Mouse (Mus musculus) liver, adult 2 months (tissue): ENCODE measurements around the gene Cep295. TPM values are rescaled to one million over a fixed set of nuclear protein-coding genes. Genes with fewer than 3 reads are reported as not detected.
A peak's percentile ranks its signal among the peaks of the same experiment; 100 is the strongest.

Source experiments
- DNase-seq: peaks from one replicate; pipeline ENCODE4 v3.0.0-alpha.2; 2011; ENCODE audit warnings: low read depth, low spot score; ENCODE audit errors: extremely low read depth
- H3K27ac ChIP-seq: fragments of 200-500 bp; replicated peaks from 2 replicates; pipeline ENCODE4 v1.5.1; 2012; ENCODE audit warnings: low read depth, mild to moderate bottlenecking, control low read depth, inconsistent platforms, low read length; ENCODE audit not compliant: insufficient read depth
- H3K27me3 ChIP-seq: fragments of 200-500 bp; 2 replicates; pipeline ENCODE4 v1.6.1; 2012; ENCODE audit warnings: mild to moderate bottlenecking, moderate library complexity, low read length, inconsistent platforms; ENCODE audit not compliant: control insufficient read depth, insufficient read depth
- H3K36me3 ChIP-seq: fragments of 200-500 bp; 2 replicates; pipeline ENCODE4 v1.6.1; 2012; ENCODE audit warnings: low read length, inconsistent platforms; ENCODE audit not compliant: control insufficient read depth, insufficient read depth
- H3K4me1 ChIP-seq: fragments of 200-500 bp; 2 replicates; pipeline ENCODE4 v1.6.1; 2011; ENCODE audit warnings: low read length; ENCODE audit not compliant: control insufficient read depth, insufficient read depth
- H3K4me3 ChIP-seq: fragments of 200-500 bp; 2 replicates; pipeline ENCODE4 v1.5.1; 2011; ENCODE audit warnings: low read depth, mild to moderate bottlenecking, control low read depth, low read length, moderate library complexity; ENCODE audit not compliant: insufficient read depth
- H3K79me2 ChIP-seq: fragments of 200-500 bp; 2 replicates; pipeline ENCODE4 v1.6.1; 2012; ENCODE audit warnings: inconsistent platforms, mild to moderate bottlenecking, low read length, moderate library complexity; ENCODE audit not compliant: control insufficient read depth, insufficient read depth
- H3K9ac ChIP-seq: fragments of 200-500 bp; 2 replicates; pipeline ENCODE4 v1.6.1; 2012; ENCODE audit warnings: low read depth, mild to moderate bottlenecking, control low read depth, inconsistent platforms, low read length
- CTCF ChIP-seq: fragments of 200-500 bp; IDR thresholded peaks from 2 replicates; pipeline ENCODE4 v1.5.1; 2011; ENCODE audit warnings: low read depth, low read length, control low read depth
- POLR2A ChIP-seq: fragments of 200-500 bp; IDR thresholded peaks from 2 replicates; pipeline ENCODE4 v1.6.1; 2011; ENCODE audit warnings: low read length, control low read depth; ENCODE audit not compliant: insufficient read depth; ENCODE audit errors: extremely low read depth
- WGBS: fragments of 180-500 bp; shearing (Covaris S2); methylation state at CpG from one replicate; pipeline ENCODE4 v1.1.7; 2018; 5-methylcytosine and 5-hydroxymethylcytosine counted together
- polyA plus RNA-seq: library from polyadenylated mRNA; depleted of rRNA; stranded (reverse); fragments of >200 nt; gene quantifications from 2 replicates; pipeline ENCODE4 v1.2.3, GENCODE M21; 2012; rRNA removed
- total RNA-seq: library from RNA; depleted of rRNA; stranded (reverse); fragments of >200 nt; gene quantifications from 2 replicates; pipeline ENCODE4 v1.2.3, GENCODE M21; 2014; rRNA removed

Cep295 gene
- total RNA-seq (3.8 and 4.9 TPM in 2 replicates), polyA plus RNA-seq (0.47 and 1.5 TPM in 2 replicates)

DNA sequence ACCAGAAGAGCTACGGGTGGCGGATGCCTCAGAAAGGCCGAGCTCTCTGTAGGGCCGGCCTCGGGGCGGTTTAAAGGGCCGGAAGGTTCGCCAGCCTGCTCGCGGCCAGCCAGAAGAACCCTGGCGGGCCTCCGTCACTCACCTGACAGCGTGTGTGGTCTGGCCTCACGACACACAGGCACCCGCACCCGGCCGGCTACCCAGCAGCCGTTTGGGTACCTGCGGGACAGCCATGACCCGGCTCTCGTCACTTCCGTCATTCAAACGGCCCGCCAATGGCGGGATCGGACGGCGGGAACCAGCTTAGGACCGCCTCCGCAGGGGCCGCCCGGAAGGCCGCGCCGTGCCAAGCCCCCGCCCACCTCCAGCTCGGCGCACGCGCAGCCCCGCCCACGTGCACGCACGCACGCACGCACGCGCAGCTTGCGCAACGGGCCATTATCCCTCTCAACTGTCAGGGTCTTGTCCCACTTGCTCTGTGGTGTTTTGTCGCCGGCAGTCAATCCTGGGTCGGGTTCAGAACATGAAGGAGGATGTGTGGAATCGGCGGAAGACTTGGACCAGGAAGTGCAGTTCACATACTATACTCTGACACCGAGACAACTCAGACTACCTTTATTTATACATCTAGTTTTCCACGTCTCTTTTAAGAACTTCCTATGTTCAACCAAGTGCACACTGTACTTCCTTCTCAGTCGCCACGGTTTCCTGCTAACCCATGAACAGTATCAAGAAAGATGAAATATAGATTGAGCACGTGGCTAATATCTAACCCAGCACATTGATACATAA is at the start of gene Cep295:
Cep295 (minus strand) TSS at position 305 of the 792 bp plus-strand sequence.
- WGBS = 1% methylated on average over 60 of the region's 60 CpGs
- no peaks in the 10 kb centered on the region for H3K79me2 ChIP-seq
- peak within 1 kb of the TSS; percentile 71 for H3K4me3 ChIP-seq
- TF ChIP-seq CTCF = no peak
- peak; percentile 63; the same call in 1 of the 2 replicates for TF ChIP-seq POLR2A
- no peaks in the 10 kb centered on the region for H3K27me3 ChIP-seq
- peak within 1 kb of the TSS; percentile 8; the same call in 1 of the 2 replicates for H3K27ac ChIP-seq
- H3K9ac ChIP-seq = peak within 1 kb of the TSS; percentile 62
- no peaks in the 10 kb centered on the region for H3K4me1 ChIP-seq
- DNase-seq = peak; percentile 76
- H3K36me3 ChIP-seq = no peaks in the 10 kb centered on the region

- no peak for TF ChIP-seq CTCF
- TF ChIP-seq POLR2A = no peak
- no peaks in the 10 kb centered on the region for H3K4me1 ChIP-seq
- H3K9ac ChIP-seq = no peak overlapping the region
- WGBS = 68% methylated on average over 4 of the region's 4 CpGs
- H3K27ac ChIP-seq = no peak overlapping the region
- H3K79me2 ChIP-seq = no peaks in the 10 kb centered on the region
- no peak for DNase-seq
- H3K4me3 ChIP-seq = no peak overlapping the region
- H3K36me3 ChIP-seq = no peaks in the 10 kb centered on the region
- H3K27me3 ChIP-seq = no peaks in the 10 kb centered on the region
Measured at GRCm38 (mm10) chr9:15397591-15397990, 40.0 kb upstream of the Cep295 start.

- DNase-seq = no peak
- no peak for TF ChIP-seq POLR2A
- no peak for TF ChIP-seq CTCF
- H3K9ac ChIP-seq = no peak overlapping the region
- H3K27ac ChIP-seq = no peak overlapping the region
- WGBS = 73% methylated on average over 1 of the region's 1 CpGs
- no peaks in the 10 kb centered on the region for H3K4me1 ChIP-seq
- H3K27me3 ChIP-seq = no peaks in the 10 kb centered on the region
- no peaks in the 10 kb centered on the region for H3K36me3 ChIP-seq
- no peak overlapping the region for H3K4me3 ChIP-seq
- no peaks in the 10 kb centered on the region for H3K79me2 ChIP-seq
Measured at GRCm38 (mm10) chr9:15395353-15395942, 37.9 kb upstream of the Cep295 start.

DNA sequence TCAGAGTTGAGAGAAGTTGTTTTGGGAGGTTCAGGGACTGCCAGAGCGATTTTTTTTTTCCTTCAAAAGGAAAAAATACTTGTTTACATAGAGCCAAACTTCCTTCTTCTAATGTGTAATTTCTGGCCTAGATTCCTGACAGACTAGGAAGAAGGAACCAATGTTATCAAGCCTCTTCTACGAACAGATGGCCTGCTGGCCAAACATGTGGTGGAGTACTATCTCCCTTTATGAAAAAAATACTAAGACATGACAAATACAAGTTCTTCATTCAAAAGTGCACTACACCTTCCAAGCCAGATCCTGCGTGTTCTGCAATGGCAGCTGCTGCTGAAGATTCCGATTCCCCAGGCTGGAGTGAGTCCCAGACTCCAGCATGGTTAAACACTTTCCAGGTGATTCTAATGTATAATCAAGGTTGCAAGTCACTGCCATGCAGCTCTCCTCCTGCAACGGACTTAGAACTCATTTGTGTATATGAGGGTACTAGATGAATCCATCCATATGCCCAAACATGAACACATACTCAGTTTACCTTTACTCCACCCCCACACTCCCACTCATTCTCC is 29.6 kb upstream of the Cep295 start:
- no peak overlapping the region for H3K27ac ChIP-seq
- H3K36me3 ChIP-seq = no peaks in the 10 kb centered on the region
- no peak for DNase-seq
- WGBS = 75% methylated on average over 5 of the region's 5 CpGs
- no peaks in the 10 kb centered on the region for H3K79me2 ChIP-seq
- H3K9ac ChIP-seq = no peak overlapping the region
- no peaks in the 10 kb centered on the region for H3K27me3 ChIP-seq
- no peak for TF ChIP-seq CTCF
- no peak for TF ChIP-seq POLR2A
- no peak overlapping the region for H3K4me3 ChIP-seq
- no peaks in the 10 kb centered on the region for H3K4me1 ChIP-seq

DNA sequence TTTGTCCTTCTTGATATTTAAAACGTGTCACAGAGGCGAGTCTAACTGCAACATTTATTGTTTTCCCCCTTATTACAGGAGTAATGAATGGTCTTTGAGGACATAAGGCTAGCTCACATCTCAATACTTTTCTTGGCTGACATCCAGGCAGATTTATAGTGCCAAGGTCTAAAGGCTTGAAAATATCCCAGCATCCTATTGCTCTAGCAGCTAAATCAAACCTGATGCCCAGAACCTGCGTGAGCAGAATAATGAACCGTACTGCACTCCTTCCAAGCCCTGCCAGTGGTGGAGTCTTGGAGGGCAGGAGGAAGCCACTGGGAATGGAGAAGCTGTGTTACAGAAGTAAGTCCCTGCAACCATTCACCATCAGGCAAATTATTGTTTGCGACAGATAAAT is 26.7 kb upstream of the Cep295 start:
- H3K27ac ChIP-seq = no peak overlapping the region

More for the DNA sequence above, 26.7 kb upstream of the Cep295 start:
- Histone ChIP-seq H3K4me3 (no peak overlapping the region), H3K27me3 (no peaks in the 10 kb centered on the region), H3K36me3 (no peaks in the 10 kb centered on the region), H3K4me1 (no peaks in the 10 kb centered on the region), H3K9ac (no peak overlapping the region), H3K79me2 (no peaks in the 10 kb centered on the region)
- 85% methylated on average over 5 of the region's 5 CpGs for WGBS
- TF ChIP-seq CTCF (no peak), POLR2A (no peak)
- no peak for DNase-seq
